Mouse (Mus musculus) bone marrow macrophage, adult 2 months (primary cell): ENCODE results near the gene Ralgapa2. TPM values are rescaled to one million over a fixed set of nuclear protein-coding genes. Genes with fewer than 3 reads are reported as not detected.

Source experiments
- H3K27ac ChIP-seq: 2 replicates; pipeline ENCODE4 v1.5.1; 2012; ENCODE audit warnings: low read depth, low read length; ENCODE audit not compliant: insufficient read depth
- H3K4me1 ChIP-seq: 2 replicates; pipeline ENCODE4 v1.6.1; 2012; ENCODE audit warnings: low read length; ENCODE audit not compliant: control insufficient read depth, insufficient read depth
- H3K4me3 ChIP-seq: 2 replicates; pipeline ENCODE4 v1.5.1; 2012; ENCODE audit warnings: mild to moderate bottlenecking, low read length, moderate library complexity; ENCODE audit not compliant: insufficient read depth
- CTCF ChIP-seq: IDR thresholded peaks from 2 replicates; pipeline ENCODE4 v1.5.1; 2012; ENCODE audit warnings: low read depth, mild to moderate bottlenecking, low read length, moderate library complexity
- POLR2A ChIP-seq: IDR thresholded peaks from 2 replicates; pipeline ENCODE4 v1.6.1; 2012; ENCODE audit warnings: mild to moderate bottlenecking, low read depth, low read length, borderline replicate concordance
- polyA plus RNA-seq: library from polyadenylated mRNA; stranded (reverse); fragments of >200 nt; gene quantifications from 2 replicates; pipeline ENCODE4 v1.2.4, GENCODE M21; 2012; ENCODE audit not compliant: missing spikeins, insufficient read depth, insufficient read length

Gene Ralgapa2
- polyA plus RNA-seq, 1 experiment = 9.1 TPM

DNA sequence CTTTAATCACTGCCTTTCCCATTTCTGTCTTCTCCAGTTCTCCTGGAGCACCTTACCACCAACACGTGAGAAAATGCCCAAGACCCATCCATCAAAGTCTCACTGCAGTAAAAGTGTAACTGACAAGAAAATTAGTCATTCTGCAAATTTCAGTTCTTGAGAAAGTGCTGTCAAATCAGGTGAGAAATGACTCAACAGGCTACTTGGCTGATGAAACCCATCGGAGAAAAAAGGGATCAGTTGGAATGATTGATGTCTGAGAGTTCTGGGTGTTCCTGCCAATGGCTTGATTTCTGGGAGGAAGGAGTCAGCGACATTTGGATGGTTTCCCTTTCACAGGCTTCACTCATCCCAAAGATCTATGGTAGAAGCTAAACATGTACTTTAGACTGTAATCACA lies 245.6 kb downstream of the Ralgapa2 start:
- TF ChIP-seq POLR2A = no peak
- no peak for TF ChIP-seq CTCF
- H3K4me1 ChIP-seq = peaks cover 18% of the 10 kb centered on the region
- H3K27ac ChIP-seq = no peak overlapping the region
- H3K4me3 ChIP-seq = no peak overlapping the region

DNA sequence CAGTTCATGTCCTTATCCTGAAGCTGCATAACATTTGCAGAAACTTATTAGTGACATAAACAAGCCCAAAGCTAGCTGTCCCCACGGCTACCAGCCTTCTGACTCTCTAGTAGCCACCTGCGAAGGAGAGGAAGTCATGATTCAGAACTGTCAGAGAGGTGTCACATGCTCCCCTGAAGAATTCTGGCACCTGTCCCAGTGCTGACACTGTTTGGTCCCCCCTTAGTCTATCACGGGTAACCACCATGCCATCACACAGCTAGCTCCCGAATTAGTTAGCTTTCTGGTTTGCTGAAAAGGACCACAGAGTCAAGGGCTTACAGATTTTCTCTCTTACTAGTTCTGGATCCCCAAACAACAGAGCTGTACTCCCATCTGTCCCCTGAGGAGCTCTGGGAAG lies 247.1 kb downstream of the Ralgapa2 start:
- TF ChIP-seq CTCF (no peak), POLR2A (no peak)
- Histone ChIP-seq H3K27ac (no peak overlapping the region), H3K4me3 (no peak overlapping the region), H3K4me1 (peaks cover 18% of the 10 kb centered on the region)

DNA sequence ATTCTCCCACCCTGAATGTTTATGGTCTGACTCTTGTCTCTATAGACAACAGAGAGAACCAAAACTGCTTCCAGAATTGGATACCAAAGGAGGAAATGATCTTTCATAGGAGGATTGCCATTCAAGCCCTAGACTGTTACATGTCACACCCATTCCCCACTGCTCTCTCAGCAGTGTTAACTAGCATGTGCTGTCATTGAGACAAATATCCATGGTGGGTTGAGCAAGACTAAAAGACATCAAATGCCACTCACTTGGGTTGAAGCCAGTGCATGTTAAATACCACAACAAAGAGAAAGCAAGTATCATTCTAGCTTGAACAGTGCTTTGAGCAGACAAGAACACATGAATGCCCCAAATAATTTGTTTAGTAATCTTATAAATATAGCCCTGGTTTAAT lies 249.2 kb downstream of the Ralgapa2 start:
- TF ChIP-seq POLR2A (no peak), CTCF (no peak)
- Histone ChIP-seq H3K4me3 (no peak overlapping the region), H3K4me1 (peaks cover 18% of the 10 kb centered on the region), H3K27ac (no peak overlapping the region)

DNA sequence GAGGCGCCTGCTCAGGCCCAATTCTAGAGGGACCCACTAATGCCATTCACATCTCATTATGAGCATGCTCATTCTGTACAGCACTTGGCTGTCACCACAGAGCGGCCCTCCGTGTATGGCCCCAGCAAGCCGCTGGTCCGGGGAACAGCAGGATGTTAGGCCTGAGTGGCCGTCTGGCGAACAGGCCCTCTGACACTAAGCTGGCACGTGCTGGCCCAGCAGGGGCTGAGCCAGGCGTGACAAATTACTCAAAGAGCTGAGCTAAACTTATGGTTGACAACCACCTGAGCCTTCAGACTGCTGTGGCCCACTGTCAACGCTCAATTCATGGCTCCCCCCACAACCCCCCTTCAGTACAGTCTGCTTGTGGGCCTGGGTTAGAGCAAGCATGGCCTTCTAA lies 249.9 kb downstream of the Ralgapa2 start:
- TF ChIP-seq POLR2A = no peak
- TF ChIP-seq CTCF = no peak
- H3K4me3 ChIP-seq = no peak overlapping the region

DNA sequence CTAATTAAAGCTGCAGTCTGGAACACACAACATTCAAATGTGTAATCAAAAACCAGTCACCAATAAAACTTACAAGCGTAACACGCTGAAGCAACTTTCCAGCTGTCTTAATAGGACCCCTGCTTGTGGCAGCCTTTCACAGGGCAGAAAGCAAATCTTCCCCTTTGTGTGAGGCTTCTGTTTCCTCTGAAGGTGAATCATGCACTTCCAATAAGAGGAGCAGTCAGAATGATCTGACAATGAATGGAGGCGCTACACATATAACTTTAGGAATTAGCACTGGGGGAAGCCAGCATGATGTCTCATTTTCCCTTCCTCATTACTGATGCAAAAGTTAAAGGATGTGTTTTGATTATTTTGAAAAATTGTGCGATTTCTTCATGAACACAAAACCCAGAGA lies 251.0 kb downstream of the Ralgapa2 start:
- Histone ChIP-seq H3K4me1 (peaks cover 20% of the 10 kb centered on the region), H3K27ac (no peak overlapping the region), H3K4me3 (no peak overlapping the region)
- TF ChIP-seq POLR2A (no peak), CTCF (no peak)

More for the DNA sequence above, 249.9 kb downstream of the Ralgapa2 start:
- Histone ChIP-seq H3K27ac (no peak overlapping the region), H3K4me1 (peaks cover 20% of the 10 kb centered on the region)

DNA sequence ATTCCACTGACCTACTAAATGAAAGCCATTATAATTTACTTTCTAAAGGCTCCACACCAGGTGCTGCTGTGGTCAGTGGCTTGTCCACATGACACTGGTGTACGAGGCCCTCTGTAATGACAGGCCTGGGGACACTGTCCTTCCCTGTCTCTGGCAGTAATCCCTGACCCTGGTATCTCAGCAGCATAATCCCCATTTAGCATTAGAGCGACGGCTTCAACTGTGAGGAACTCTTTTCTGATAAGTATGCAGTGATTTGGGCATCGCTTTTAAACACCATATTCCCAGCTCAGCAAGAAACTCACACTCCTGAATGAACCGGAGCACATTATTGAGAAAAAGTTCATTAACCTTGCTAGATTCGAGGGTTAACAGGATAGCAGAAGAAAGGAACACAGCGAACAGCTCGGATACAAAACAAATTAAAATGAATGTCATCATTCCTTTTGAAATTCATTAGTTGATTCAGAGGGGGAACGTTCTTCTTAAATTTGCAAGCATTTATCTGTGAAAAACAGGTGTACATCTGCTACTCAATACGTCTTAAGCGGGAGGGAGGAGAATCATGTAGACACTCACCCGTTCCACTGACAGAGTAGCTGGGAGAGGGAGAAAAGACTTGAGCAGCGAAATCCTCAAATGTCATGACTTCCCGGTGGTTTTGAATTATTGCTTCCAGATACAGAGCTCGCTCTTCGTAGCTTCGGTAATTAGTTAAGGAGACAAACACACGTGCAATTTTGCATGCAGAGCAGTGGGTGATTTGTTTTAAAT lies 252.2 kb downstream of the Ralgapa2 start:
- Histone ChIP-seq H3K4me3 (no peak overlapping the region), H3K27ac (no peak overlapping the region), H3K4me1 (peaks cover 12% of the 10 kb centered on the region)
- no peak for TF ChIP-seq POLR2A
- TF ChIP-seq CTCF = no peak

DNA sequence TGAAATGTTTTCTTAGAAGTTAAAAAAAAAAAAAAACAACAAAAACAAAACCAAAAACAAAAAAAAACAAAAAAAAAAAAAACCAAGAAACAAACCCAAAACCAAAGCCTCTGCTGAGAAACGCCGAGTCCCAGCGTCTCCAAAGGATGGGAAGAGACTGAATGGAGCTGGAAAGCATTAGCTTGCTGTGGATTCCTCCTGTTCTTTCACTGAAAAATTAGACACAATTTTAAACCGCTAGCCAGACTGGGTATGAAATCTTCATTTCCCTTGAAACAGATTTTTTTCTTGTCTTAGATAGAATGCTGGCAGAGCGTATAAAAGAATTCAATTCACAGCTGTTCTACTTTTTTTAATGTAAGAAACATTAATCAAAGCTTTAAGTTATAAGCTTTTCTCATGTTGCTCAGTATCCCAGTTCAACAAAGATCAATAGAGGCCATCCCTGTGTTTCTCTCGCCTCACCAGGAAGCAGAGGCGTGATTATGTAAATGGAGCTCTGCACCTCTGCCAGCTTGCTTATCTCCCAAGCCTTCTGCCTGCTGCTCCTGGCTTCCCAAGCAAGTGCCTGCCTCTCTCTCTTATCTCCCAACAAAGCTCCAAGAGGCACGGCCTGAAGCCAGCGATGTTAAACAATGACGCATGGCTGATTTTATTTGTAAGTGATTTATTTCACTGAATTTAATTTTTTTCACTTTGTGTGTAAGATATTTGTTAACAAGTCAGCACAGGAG lies 253.2 kb downstream of the Ralgapa2 start:
- TF ChIP-seq POLR2A (no peak), CTCF (no peak)
- peaks cover 8% of the 10 kb centered on the region for H3K4me1 ChIP-seq
- no peak overlapping the region for H3K27ac ChIP-seq
- no peak overlapping the region for H3K4me3 ChIP-seq

DNA sequence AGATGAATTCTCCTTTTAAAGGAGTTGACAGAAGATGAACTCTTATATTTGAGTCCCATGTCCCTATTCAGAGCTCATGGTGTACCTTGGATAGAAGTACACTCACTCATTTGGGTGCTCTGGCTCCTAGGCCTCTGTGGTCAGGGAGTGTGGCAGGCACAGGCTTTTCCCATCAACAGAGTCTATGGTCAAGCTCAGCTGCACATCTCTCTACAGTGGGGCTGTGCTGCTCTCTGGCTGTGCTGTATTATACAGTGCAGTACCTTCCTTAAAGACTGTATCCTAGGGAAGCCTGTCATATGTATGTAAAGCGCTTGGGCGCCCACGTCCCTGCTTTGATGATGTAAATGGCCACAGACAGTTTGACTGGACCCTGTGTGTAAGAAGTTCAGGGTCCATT lies 254.5 kb downstream of the Ralgapa2 start:
- Histone ChIP-seq H3K4me3 (no peak overlapping the region), H3K27ac (no peak overlapping the region), H3K4me1 (peaks cover 2% of the 10 kb centered on the region; the same call in 1 of the 2 replicates)
- TF ChIP-seq POLR2A = no peak
- TF ChIP-seq CTCF = no peak

DNA sequence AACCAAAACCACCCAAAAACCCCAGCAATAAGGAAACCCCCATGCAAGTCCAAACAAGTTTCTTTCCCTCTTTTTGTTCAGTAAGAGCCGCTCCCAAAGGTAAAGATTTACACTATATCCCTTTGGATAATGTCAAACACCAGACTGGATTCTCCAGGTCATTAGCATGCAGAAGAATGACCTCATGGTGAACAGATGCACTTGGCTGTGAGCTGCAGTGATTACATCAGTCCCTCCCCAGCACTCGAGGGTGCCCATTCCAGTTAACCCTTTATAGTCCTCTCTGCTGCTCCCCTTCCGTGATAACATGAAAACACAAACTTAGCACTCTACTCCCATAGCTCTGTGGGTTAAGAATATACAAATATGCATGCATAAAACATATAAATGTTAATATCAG lies 255.1 kb downstream of the Ralgapa2 start:
- TF ChIP-seq POLR2A = no peak
- TF ChIP-seq CTCF = no peak
- H3K4me1 ChIP-seq = peaks cover 2% of the 10 kb centered on the region; the same call in 1 of the 2 replicates
- no peak overlapping the region for H3K4me3 ChIP-seq
- H3K27ac ChIP-seq = no peak overlapping the region

DNA sequence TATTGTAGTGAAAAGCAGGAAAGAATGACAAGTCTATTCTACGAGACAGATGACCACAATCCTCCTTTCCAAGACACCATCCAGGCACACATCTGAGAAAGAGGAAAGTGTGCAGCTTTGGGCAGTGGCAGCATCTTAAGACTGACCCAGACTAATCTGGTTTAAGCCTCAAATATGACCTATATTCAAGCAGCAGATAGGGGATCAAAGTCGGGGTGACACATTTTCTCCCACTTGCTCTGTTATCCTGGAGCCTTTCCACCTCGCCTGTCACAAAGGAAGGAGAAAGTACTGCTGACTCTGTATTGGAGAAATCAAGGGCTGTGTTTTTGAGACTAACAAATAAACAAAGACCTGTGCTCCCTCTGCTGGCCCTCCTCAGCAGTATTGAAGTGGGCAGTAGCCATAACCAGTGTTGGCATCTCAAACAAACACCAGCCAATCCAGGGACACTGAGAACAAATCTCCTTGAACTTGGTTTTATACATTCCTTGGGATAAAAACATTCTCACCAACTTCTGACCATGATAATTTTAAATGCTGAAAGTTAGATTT lies 255.7 kb downstream of the Ralgapa2 start:
- Histone ChIP-seq H3K4me1 (peaks cover 2% of the 10 kb centered on the region; the same call in 1 of the 2 replicates), H3K4me3 (no peak overlapping the region), H3K27ac (no peak overlapping the region)
- TF ChIP-seq CTCF (no peak), POLR2A (no peak)
